Mouse (Mus musculus) layer of hippocampus, postnatal 36 days (tissue): ENCODE measurements around the gene Zfp319. TPM values are rescaled to one million over a fixed set of nuclear protein-coding genes. Genes with fewer than 3 reads are reported as not detected.

Experiments
- DNase-seq, 2 experiments: peaks; one replicate each; pipeline ENCODE4 v3.0.0; 2022
- total RNA-seq, 2 experiments: library from RNA; stranded (reverse); gene quantifications; 2 replicates each; pipeline ENCODE4 v1.2.3; 2021

Gene Zfp319
- total RNA-seq, 2 experiments from 2014 or later: 17.1 to 17.7 TPM

DNA sequence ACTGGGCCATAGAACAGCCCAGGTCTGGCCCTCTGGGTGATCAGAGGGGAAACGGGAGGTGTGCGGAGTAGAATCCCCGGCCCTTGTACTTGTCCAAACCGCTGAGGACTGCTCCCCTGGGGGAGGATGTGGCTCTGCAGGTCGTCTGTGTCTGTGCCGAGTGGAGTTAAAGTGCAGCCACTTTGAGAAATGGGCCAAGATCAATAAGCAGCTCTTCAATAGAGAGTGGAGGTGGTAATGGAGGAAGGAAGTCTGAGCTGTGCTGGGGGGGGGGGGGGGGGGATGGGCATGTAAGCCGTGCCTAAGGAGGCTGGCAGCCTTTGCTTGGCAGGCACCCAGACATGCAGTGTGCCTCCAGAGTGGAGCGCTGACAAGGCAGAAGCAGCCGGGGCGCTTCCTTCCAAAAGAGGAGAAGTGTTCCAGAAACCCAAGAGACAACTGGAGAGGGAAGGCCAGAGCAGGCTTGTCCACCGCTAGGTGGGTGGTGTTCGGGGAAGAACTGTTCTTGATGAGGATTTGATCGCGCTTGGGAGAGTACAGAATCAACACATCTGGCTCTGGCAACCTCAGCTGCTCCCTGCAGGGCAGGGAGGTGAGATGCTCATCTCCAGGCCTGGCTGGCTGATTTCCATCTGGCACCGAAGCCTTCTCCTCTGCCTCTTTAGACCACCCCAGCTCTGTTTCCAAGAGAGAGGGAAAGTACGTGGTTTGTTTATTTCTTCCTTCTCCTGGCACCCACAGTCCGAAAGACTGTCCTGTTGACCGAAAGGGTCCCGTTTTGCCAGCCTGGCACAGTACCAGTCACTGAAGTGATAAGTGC lies 17.3 kb upstream of the Zfp319 start:
- DNase-seq: peak; percentile 67 to 70

DNA sequence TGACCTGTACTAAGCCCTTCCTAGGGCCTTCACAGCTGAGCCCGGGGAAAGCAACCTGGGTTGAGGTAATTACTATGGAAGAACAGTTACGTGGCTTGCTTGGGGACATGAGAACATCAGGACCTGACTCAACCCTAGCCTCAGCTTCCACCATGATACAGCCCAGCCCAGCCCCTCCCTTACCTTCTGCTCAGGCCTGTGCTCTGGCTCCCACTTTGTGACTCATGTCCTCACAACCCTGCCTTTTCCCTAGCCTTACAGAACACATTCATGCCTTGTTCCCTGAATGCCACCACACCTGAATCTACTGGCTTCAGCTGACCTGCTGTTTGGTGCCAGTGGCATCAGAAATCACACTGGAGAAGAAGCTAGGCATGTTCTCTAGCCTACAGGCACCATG lies 16.6 kb upstream of the Zfp319 start:
- no peak for DNase-seq

DNA sequence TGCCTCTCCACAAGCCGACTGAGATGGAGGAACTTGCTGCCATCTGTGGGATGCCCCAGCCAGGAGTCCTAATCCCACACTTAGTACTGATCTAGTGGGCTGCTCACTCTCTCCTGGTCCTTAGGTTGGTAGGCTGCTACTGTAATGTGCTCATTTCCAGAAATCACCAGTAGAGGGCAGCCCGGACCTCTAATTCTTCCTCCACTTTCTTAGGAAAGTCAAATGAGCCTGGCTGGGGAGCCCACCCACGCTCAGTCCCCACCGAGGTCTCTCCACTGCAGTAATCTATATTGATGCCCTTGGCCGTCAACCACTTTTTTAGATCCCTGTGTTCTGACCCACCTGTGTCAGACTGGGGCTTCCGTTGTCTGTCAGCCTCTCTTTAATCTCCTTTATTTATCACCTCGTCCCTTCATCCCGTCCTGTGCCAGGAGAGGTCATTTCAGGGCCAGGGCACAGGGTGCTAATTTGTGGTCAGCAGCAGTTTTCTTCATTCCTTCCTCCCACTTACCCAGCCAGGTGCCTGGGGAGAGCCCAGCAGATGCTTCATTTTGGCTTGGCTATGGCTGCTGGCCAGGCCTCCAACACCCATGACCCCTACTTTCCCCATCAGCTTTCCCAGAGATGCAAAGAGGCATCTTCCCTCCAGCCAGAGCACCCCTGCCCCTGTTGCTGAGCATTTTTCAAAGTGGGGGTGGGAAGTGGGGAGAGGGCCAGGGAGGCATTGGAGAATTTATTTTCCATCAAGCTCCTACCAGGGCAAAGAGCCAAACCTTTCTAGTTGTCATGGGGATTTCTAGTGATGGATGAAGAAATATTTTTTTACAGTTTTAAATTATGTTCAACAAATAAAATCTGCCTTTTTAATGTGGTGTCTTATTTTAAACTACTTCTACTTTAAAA lies 15.1 kb upstream of the Zfp319 start:
- DNase-seq: peak; percentile 64 to 77

GRCm38 (mm10) chr8:95344668-95345067 lies 12.9 kb upstream of the Zfp319 start:
- DNase-seq: no peak

GRCm38 (mm10) chr8:95341721-95342120 lies 10.0 kb upstream of the Zfp319 start:
- no peak for DNase-seq

DNA sequence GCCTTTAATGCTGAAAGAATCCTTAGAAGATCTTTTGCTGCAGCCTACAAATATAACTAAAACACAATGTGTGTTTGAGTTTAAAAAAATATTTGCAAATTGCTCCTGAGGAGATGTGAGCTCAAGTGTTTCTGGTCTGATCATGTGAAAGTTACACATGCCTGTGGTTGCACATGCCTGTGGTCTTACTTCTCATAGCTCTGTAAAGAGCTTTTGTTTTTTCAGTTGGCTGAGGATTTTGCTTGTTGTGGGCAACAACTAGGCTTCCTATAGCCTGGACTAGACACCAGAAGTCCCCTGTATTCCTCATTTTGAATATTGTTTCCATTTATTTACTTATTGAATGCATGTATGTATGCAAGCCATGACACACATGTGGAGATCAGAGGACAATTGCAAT lies 4.6 kb upstream of the Zfp319 start:
- DNase-seq: no peak

GRCm38 (mm10) chr8:95335706-95336105 lies 4.0 kb upstream of the Zfp319 start:
- DNase-seq: no peak

DNA sequence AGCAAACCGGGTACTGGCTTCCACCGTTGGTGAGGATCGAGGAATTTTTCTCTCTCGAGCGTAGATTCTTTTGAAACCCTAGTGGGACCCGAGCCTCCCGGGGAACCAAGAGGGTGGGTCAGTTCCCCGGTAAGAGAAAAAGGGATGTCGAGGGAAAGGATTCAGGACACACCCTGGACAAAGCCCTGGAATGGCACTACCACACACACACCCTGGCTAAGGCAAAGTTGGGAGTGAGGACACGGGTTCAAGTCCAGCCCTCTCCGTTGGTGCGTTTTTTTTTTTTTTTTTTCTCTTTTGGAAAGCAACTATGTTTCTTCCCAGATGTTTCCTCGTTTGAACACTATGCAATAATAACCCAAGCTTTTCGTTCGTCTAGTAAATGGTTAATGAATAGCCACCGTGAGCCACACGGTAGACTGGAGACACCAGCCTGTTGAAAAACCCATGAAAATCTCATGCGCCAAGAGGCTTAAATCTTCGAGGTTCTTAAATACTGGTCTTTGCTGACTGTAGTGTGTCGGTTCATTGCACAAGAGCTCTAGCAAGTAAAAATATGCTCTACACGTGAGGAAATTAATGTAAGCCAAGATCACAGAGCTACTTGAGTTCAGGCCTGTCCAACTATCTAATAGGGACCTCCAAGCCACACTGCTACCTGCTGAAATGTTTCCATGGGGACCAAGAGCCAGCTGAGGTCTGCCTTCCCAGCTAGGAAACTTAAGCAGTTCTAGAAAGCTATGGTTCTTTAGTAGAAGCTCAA lies 868 bp upstream of the Zfp319 start:
- no peak for DNase-seq

- DNase-seq: no peak
These were observed 512 bp downstream of the Zfp319 start for GRCm38 (mm10) chr8:95331156-95331719.

- DNase-seq: no peak
These were observed 1.4 kb downstream of the Zfp319 start for GRCm38 (mm10) chr8:95330367-95330766.

- no peak for DNase-seq
These were observed 3.8 kb downstream of the Zfp319 start for GRCm38 (mm10) chr8:95327866-95328465.

- no peak for DNase-seq
These were observed 4.9 kb downstream of the Zfp319 start for GRCm38 (mm10) chr8:95326822-95327221.

DNA sequence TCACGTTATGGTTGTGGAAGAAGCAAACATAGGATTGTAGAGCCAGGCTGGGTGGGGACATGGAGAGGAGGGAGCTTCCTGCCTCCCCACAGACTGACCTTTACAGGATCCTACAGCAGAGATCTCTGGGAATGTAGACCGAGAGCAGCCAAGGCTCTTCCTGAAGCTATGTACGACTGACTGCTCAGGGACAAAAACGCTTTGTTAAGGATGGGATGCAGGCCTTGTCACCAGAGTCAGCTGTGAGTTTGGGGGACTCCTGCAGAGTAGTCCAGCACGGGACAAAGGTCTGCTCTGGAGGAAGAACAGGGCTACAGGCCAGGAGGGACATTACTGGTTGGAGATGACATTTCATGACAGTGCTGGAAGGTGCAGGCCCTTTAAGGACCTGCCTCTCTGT lies 7.1 kb downstream of the Zfp319 start:
- DNase-seq: no peak

- DNase-seq: no peak
These were observed 8.5 kb downstream of the Zfp319 start for GRCm38 (mm10) chr8:95323201-95323600.

DNA sequence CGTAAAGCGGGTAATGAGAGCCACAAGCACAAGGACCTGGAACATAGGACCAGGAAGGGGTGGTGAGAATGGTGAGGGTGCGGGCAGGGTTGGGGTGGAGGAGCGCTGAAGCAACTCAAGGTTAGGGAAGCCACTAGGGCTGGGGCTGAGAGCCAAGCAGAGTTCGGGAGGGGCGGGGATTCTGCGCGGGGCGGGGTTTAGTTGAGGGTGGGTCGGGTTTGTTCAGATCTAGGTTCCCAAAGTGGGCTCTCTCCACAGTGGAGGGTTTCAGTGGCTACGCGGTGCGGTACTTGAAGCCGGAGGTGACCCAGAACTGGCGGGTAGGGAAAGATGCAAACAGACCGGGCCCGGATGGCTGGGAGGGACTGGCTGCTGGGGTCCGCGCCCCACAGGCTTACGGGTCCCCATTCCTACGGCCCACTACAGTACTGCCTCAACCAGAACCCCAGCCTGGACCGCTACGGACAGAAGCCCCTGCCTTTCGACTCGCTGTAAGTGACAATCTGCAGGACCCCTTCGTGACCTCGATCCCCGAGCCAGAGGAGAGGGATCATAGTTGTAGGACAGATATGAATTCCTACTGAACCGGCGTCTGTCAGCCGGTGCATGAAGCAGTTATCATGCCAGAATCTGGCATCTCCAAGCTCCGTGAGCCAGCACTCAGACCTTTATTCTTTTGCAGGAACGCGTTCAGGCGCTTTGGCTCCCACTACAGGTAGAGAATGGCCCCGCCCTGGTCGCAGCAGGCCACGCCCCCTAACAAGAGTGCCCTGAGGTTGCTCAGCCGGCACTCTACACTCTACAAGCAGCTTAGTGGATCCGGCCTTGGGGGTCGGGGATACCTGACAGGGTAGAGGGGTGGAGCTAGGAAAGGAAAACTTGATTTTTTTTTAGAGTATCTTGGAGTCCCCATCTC lies 11.3 kb downstream of the Zfp319 start:
- no peak for DNase-seq

GRCm38 (mm10) chr8:95315350-95315749 lies 16.4 kb downstream of the Zfp319 start:
- DNase-seq: no peak

DNA sequence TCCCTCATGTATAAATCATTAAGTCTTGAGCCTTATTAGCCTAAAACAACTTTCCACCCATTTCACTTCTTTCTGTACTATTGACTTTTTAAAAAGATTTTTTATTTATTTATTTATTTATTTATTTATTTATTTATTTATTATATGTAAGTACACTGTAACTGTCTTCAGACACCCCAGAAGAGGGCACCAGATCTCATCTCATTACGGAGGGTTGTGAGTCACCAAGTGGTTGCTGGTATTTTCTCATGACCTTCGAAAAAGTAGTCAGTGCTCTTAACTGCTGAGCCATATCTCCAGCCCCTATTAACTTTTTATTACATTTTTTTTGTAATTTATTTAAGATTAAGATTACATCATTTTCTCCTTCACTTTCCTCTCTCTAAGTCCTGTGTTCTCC lies 17.0 kb downstream of the Zfp319 start:
- DNase-seq: no peak

GRCm38 (mm10) chr8:95313857-95314256 lies 17.9 kb downstream of the Zfp319 start:
- no peak for DNase-seq

DNA sequence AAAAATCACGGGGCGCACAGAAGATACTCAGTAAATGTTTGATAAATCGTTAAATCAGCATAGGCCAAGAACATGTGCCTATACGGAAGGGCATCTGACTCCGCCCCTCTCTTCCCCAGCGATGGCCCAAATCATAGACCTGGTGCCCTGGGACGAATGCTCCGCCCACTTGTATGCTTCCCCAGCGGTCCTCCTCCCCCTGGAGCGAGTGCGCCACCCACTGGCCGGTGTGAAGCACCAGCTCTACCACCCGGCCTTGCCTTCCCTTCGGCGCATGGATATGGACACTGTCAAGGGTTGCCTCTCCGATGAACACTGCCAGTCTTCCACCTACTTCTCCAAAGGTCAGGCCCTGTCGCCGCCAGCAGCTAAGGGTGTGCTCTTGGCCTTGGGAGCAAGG lies 18.9 kb downstream of the Zfp319 start:
- no peak for DNase-seq

DNA sequence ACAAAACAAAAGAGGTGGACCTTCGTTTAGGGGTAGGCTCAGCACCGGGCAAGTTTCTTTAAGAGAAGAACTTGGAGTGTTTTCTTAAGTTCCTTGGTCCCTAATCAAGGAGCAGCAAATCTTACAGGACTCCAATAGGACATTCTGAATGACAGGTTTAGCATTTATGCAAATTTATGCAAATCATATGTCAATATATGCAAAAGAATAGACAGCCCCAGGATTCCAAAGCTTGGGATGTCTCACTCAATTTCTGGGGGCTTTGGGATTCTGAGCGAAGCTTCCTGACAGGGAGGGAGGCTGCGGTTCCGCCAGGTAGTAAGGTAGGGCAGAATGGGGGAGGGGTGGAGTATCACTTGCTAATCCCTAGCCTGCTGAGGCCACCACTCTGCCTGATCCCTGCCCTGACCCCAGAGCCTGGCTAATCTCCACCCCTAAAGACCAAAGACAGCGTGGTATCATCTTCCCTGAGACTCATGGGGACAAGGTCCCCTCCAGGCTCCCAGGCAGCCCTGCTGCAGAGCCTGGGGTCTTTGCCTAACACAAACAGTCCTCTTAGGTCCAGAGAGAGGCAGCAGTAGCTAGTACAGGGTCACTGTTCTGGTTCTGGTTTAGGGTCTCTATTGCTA lies 21.3 kb downstream of the Zfp319 start, which contains the start of gene Tepp:
Tepp (plus strand) TSS at position 225 of the 629 bp plus-strand sequence.
- DNase-seq: no peak
